Mouse (Mus musculus) ovary, postnatal 10 days (tissue): ENCODE data around the gene Slc25a47.
A peak's percentile ranks its signal among the peaks of the same experiment; 100 is the strongest.

ENCODE experiments used
- DNase-seq: peaks from one replicate; pipeline ENCODE4 v3.0.0; 2022; ENCODE audit warnings: low spot score

Slc25a47 gene

GRCm38 (mm10) chr12:108865007-108865494, 29.2 kb downstream of the Slc25a47 start:
- no peak for DNase-seq

- DNase-seq = no peak
Measured at GRCm38 (mm10) chr12:108869575-108869974, 33.7 kb downstream of the Slc25a47 start.

GRCm38 (mm10) chr12:108873122-108873521, 37.3 kb downstream of the Slc25a47 start:
- DNase-seq = no peak

- no peak for DNase-seq
Measured at GRCm38 (mm10) chr12:108879138-108879537, 43.3 kb downstream of the Slc25a47 start.

GRCm38 (mm10) chr12:108880606-108881005, 44.8 kb downstream of the Slc25a47 start:
- no peak for DNase-seq

- DNase-seq = no peak
Measured at GRCm38 (mm10) chr12:108881192-108881591, 45.3 kb downstream of the Slc25a47 start.

- DNase-seq = no peak
Measured at GRCm38 (mm10) chr12:108882776-108883175, 46.9 kb downstream of the Slc25a47 start.

- DNase-seq = no peak
Measured at GRCm38 (mm10) chr12:108885906-108886305, 50.1 kb downstream of the Slc25a47 start.

GRCm38 (mm10) chr12:108887077-108887476, 51.2 kb downstream of the Slc25a47 start:
- DNase-seq = no peak

GRCm38 (mm10) chr12:108888632-108889031, 52.8 kb downstream of the Slc25a47 start:
- no peak for DNase-seq

- no peak for DNase-seq
Measured at GRCm38 (mm10) chr12:108892989-108893714, 57.3 kb downstream of the Slc25a47 start, which contains the start of gene Wdr25. Gene Wdr25 (plus strand): TSS chr12:108893631.

- DNase-seq = peak; percentile 83
Measured at GRCm38 (mm10) chr12:108893715-108894431, 58.0 kb downstream of the Slc25a47 start, which contains the start of gene Wars. Gene Wars (minus strand): TSS chr12:108894174.

- DNase-seq = no peak
Measured at GRCm38 (mm10) chr12:108894432-108894816, 58.6 kb downstream of the Slc25a47 start.

GRCm38 (mm10) chr12:108896006-108896405, 60.2 kb downstream of the Slc25a47 start:
- no peak for DNase-seq

GRCm38 (mm10) chr12:108901346-108901745, 65.5 kb downstream of the Slc25a47 start:
- DNase-seq = no peak

GRCm38 (mm10) chr12:108902940-108903339, 67.1 kb downstream of the Slc25a47 start:
- DNase-seq = no peak

GRCm38 (mm10) chr12:108903600-108904275, 67.9 kb downstream of the Slc25a47 start:
- peak; percentile 17 for DNase-seq

GRCm38 (mm10) chr12:108904276-108904653, 68.4 kb downstream of the Slc25a47 start:
- no peak for DNase-seq

- DNase-seq = no peak
Measured at GRCm38 (mm10) chr12:108905620-108906302, 69.9 kb downstream of the Slc25a47 start.

GRCm38 (mm10) chr12:108906398-108906797, 70.6 kb downstream of the Slc25a47 start:
- no peak for DNase-seq
